ENCODE assay signal across 17 mouse cellular contexts in the genomic region with DNA sequence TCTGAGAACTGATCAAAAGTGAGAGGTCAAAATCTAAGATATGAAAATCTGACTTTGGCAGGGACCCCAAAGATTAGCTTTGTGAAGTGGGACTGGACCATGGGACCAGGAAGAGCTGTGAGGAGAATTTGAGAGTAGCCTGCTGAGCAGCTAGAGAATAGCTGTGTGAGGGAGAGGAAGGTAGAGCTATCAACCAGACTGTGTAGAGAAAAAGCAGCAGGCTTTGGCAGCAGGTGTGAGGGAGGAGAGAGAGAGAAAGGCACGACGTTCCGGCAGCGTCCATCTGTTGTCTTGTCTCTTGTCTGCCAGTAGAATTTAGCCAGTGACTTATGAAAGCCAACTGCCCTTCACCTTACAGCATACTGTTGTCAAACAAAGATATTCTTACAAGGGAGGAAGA.
DNase-seq lines count a peak whose midpoint lies in the region; ATAC-seq lines count a peak whose summit lies in the region.
"Had no signal": no experiment of that assay in that cellular context is flagged by ENCODE, and none has a peak within 500 bp of the region (broad histone marks: within the 10 kb centered on the region; RNA-seq: fewer than 3 reads in every experiment).

No protein-coding gene starts in this region.

- H3K27me3 ChIP-seq in hindbrain, embryonic 16.5 days (replicated peaks; ENCODE audit: control insufficient read depth, insufficient read depth, low read length) = no peaks in the 10 kb centered on the region
- no peaks in the 10 kb centered on the region for H3K27me3 ChIP-seq in hindbrain, embryonic 11.5 days (ENCODE audit: control insufficient read depth, insufficient read depth, low read length)
- H3K27me3 ChIP-seq: heart, embryonic 15.5 days; limb, embryonic 15.5 days had no signal

- no peaks in the 10 kb centered on the region for H3K4me1 ChIP-seq in hindbrain, embryonic 16.5 days (ENCODE audit: control insufficient read depth, insufficient read depth, low read depth, low read length)
- H3K4me1 ChIP-seq in hindbrain, embryonic 11.5 days (replicated peaks; ENCODE audit: control insufficient read depth, insufficient read depth, low read length) = no peaks in the 10 kb centered on the region
- H3K4me1 ChIP-seq: heart, embryonic 15.5 days; limb, embryonic 15.5 days had no signal

- no peak overlapping the region for H3K4me2 ChIP-seq in hindbrain, embryonic 16.5 days (ENCODE audit: low read length)
- H3K4me2 ChIP-seq in hindbrain, embryonic 11.5 days (replicated peaks; ENCODE audit: low read depth, low read length) = no peak overlapping the region
- H3K4me2 ChIP-seq: heart, embryonic 15.5 days; hindbrain, embryonic 14.5 days; limb, embryonic 15.5 days; lung, embryonic 14.5 days had no signal

- DNase-seq in hindbrain, embryonic 11.5 days (ENCODE audit: low spot score) = no peak
- DNase-seq in cerebellum, postnatal 10 days = peak; percentile 81 to 88
- DNase-seq in layer of hippocampus, postnatal 36 days = peak; percentile 24 to 25
- no peak for DNase-seq in adrenal gland, adult 8-10 months
- DNase-seq in spleen, postnatal 36 days (ENCODE audit: low spot score in 2 of 2) = no peak
- no peak for DNase-seq in embryo, embryonic 9.5 days (ENCODE audit: extremely low spot score)
- DNase-seq: adrenal gland, postnatal 25 days; B cell, adult 2 months; kidney, adult 18-20 months; lung, embryonic 14.5 days; midbrain, embryonic 14.5 days had no signal

- 66% methylated on average over 4 of the region's 4 CpGs for WGBS in hindbrain, embryonic 16.5 days
- 75% methylated on average over 4 of the region's 4 CpGs for WGBS in hindbrain, embryonic 11.5 days

- H3K27ac ChIP-seq in hindbrain, embryonic 16.5 days (ENCODE audit: low read depth, low read length) = no peak overlapping the region
- no peak overlapping the region for H3K27ac ChIP-seq in hindbrain, embryonic 11.5 days (ENCODE audit: low read depth, low read length)
- H3K27ac ChIP-seq: heart, embryonic 15.5 days; hindbrain, embryonic 14.5 days; limb, embryonic 15.5 days had no signal

- H3K9ac ChIP-seq in hindbrain, embryonic 16.5 days (ENCODE audit: low read depth, low read length) = no peak overlapping the region
- no peak overlapping the region for H3K9ac ChIP-seq in hindbrain, embryonic 11.5 days (ENCODE audit: low read depth, low read length)
- H3K9ac ChIP-seq: heart, embryonic 15.5 days; hindbrain, embryonic 14.5 days; limb, embryonic 15.5 days; lung, embryonic 14.5 days had no signal

- no peaks in the 10 kb centered on the region for H3K9me3 ChIP-seq in hindbrain, embryonic 16.5 days (ENCODE audit: control insufficient read depth, low read length)
- no peaks in the 10 kb centered on the region for H3K9me3 ChIP-seq in hindbrain, embryonic 11.5 days (ENCODE audit: control insufficient read depth, low read length)
- H3K9me3 ChIP-seq: heart, embryonic 15.5 days; limb, embryonic 15.5 days had no signal

- no peak overlapping the region for H3K4me3 ChIP-seq in hindbrain, embryonic 16.5 days (ENCODE audit: low read length)
- no peak overlapping the region for H3K4me3 ChIP-seq in hindbrain, embryonic 11.5 days (ENCODE audit: low read depth, low read length)
- H3K4me3 ChIP-seq: heart, embryonic 15.5 days; limb, embryonic 15.5 days had no signal

- no peaks in the 10 kb centered on the region for H3K36me3 ChIP-seq in hindbrain, embryonic 16.5 days (ENCODE audit: control insufficient read depth, insufficient read depth, low read length)
- no peaks in the 10 kb centered on the region for H3K36me3 ChIP-seq in hindbrain, embryonic 11.5 days (ENCODE audit: control insufficient read depth, insufficient read depth, low read length)
- H3K36me3 ChIP-seq: heart, embryonic 15.5 days; limb, embryonic 15.5 days had no signal

- peak; percentile 58; the same call in 1 of the 2 replicates for ATAC-seq in hindbrain, embryonic 16.5 days
- ATAC-seq in hindbrain, embryonic 11.5 days (ENCODE audit: low FRiP score) = no peak
- ATAC-seq in cerebellum, adult (ENCODE audit: insufficient number of reproducible peaks, low FRiP score, low TSS enrichment) = peak; percentile 100
- ATAC-seq: forebrain, embryonic 14.5 days had no signal

Comparison
In these comparisons a context has a peak if more than half of its experiments do, and no peak if none do; other contexts are left out.
1. DNase-seq: peak in cerebellum, postnatal 10 days (2 of 2) and layer of hippocampus, postnatal 36 days (2 of 2); none in hindbrain, embryonic 11.5 days (single experiment), adrenal gland, adult 8-10 months (single experiment), spleen, postnatal 36 days (0 of 2) and embryo, embryonic 9.5 days (single experiment).